Mouse (Mus musculus): ENCODE measurements around the gene Dlg2.

DNA sequence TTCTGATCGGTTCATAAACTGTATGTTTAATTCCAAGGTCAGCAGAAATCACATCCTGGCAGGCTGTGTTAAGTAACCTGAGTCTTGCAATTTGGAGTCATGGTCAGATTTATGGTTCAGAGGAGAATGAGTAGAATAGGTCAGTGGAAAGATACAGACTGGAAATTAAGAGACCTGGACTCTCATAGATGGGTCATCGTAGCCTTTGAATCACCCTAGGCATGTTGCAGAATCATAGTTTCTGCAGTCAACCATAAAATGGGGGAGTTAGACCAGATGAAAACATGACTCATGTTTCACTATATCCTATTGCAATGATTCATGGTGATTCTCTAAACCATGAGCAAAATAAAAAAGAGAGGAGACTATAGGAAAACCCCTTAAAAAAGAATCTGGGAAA, 1213.4 kb downstream of the Dlg2 start:
- TF ChIP-seq GATA1 (IDR thresholded peaks at IDR 0.05; ENCODE audit: borderline replicate concordance, low read length): no peak
- TF ChIP-seq FLI1 (IDR thresholded peaks at IDR 0.05; ENCODE audit: low read length): no peak
